Mouse (Mus musculus): ENCODE results near the gene Ica1. TPM values are rescaled to one million over a fixed set of nuclear protein-coding genes. Genes with fewer than 3 reads are reported as not detected.

Gene Ica1
- polyA plus RNA-seq, 1 experiment = 6.4 TPM

Other genes with a start within 250 kb of the Ica1 start
- gene Nxph1, start 169.9 kb upstream of the Ica1 start, polyA plus RNA-seq (2012; rRNA removed) = 0.10 and 0.28 TPM in 2 replicates

Measured in gonadal fat pad, adult 2 months (tissue).